Mouse (Mus musculus) 3T3-L1 (cell line): Measurements from ENCODE around the gene Gm20481.
"Not testable (repeated sequence)": the region's sequence is repeated elsewhere in the genome, so short reads cannot be mapped to it uniquely, and the experiment has no call there.

ENCODE experiments used
- DNase-seq: peaks from one replicate; pipeline ENCODE4 v3.0.0-alpha.2; 2015; ENCODE audit warnings: low read depth, low spot score

Gene Gm20481

GRCm38 (mm10) chr17:34951636-34952377, 17.9 kb upstream of the Gm20481 start:
- no peak for DNase-seq

GRCm38 (mm10) chr17:34952378-34953040, 17.2 kb upstream of the Gm20481 start:
- peak; percentile 87 for DNase-seq

- DNase-seq = no peak
Observed at GRCm38 (mm10) chr17:34953258-34953657, 16.5 kb upstream of the Gm20481 start.

GRCm38 (mm10) chr17:34953904-34954303, 15.8 kb upstream of the Gm20481 start:
- DNase-seq = no peak

GRCm38 (mm10) chr17:34954831-34955230, 14.9 kb upstream of the Gm20481 start:
- DNase-seq = no peak

GRCm38 (mm10) chr17:34955884-34956283, 13.8 kb upstream of the Gm20481 start:
- no peak for DNase-seq

- peak; percentile 69 for DNase-seq
Observed at GRCm38 (mm10) chr17:34956340-34956739, 13.4 kb upstream of the Gm20481 start.

GRCm38 (mm10) chr17:34957291-34957690, 12.4 kb upstream of the Gm20481 start:
- not testable (repeated sequence) for DNase-seq

GRCm38 (mm10) chr17:34957966-34958365, 11.7 kb upstream of the Gm20481 start:
- DNase-seq = not testable (repeated sequence)

GRCm38 (mm10) chr17:34958734-34959129, 11.0 kb upstream of the Gm20481 start:
- not testable (repeated sequence) for DNase-seq

GRCm38 (mm10) chr17:34959130-34959778, 10.5 kb upstream of the Gm20481 start, which contains the start of gene Hspa1b:
Gene Hspa1b, minus strand, starts transcription at chr17:34959238.
- DNase-seq = peak; percentile 92

- peak; percentile 92 for DNase-seq
Observed at GRCm38 (mm10) chr17:34959881-34960515, 9.7 kb upstream of the Gm20481 start.

- DNase-seq = peak; percentile 88
Observed at GRCm38 (mm10) chr17:34960702-34961493, 8.8 kb upstream of the Gm20481 start.

GRCm38 (mm10) chr17:34962125-34962524, 7.6 kb upstream of the Gm20481 start:
- peak; percentile 41 for DNase-seq

- DNase-seq = no peak
Observed at GRCm38 (mm10) chr17:34962841-34963240, 6.9 kb upstream of the Gm20481 start.

- DNase-seq = peak; percentile 74
Observed at GRCm38 (mm10) chr17:34964640-34965049, 5.1 kb upstream of the Gm20481 start.

GRCm38 (mm10) chr17:34965627-34966026, 4.1 kb upstream of the Gm20481 start:
- DNase-seq = peak; percentile 75

GRCm38 (mm10) chr17:34970850-34971249, 1.1 kb downstream of the Gm20481 start:
- not testable (repeated sequence) for DNase-seq

- not testable (repeated sequence) for DNase-seq
Observed at GRCm38 (mm10) chr17:34971694-34972068, 2.0 kb downstream of the Gm20481 start.

GRCm38 (mm10) chr17:34972069-34972749, 2.5 kb downstream of the Gm20481 start, which contains the start of the genes Hspa1a and Hspa1l:
Gene Hspa1a, minus strand, starts transcription at chr17:34972156.
Gene Hspa1l, plus strand, starts transcription at chr17:34972703.
- DNase-seq = not testable (repeated sequence)
